Mouse (Mus musculus): ENCODE results near the gene Apoc4.
"Not testable (repeated sequence)": the region's sequence is repeated elsewhere in the genome, so short reads cannot be mapped to it uniquely, and the experiment has no call there.

Apoc4 gene

DNA sequence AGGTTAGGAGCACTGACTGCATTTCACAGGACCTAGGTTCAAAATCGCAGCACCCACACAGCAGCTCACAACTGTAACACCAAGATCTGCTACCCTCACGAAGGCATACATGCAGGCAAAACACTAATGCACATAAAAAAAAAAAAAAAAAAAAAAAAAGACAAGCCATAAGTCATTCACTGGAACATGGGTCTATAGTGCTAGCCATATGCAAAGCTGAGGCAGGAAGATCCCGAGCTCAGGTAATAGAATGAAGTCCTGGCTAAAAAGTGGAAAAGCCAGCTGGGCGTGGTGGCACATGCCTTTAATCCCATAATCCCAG lies 18.5 kb upstream of the Apoc4 start:
- no peak for DNase-seq (ENCODE audit: low read depth, low spot score)

DNA sequence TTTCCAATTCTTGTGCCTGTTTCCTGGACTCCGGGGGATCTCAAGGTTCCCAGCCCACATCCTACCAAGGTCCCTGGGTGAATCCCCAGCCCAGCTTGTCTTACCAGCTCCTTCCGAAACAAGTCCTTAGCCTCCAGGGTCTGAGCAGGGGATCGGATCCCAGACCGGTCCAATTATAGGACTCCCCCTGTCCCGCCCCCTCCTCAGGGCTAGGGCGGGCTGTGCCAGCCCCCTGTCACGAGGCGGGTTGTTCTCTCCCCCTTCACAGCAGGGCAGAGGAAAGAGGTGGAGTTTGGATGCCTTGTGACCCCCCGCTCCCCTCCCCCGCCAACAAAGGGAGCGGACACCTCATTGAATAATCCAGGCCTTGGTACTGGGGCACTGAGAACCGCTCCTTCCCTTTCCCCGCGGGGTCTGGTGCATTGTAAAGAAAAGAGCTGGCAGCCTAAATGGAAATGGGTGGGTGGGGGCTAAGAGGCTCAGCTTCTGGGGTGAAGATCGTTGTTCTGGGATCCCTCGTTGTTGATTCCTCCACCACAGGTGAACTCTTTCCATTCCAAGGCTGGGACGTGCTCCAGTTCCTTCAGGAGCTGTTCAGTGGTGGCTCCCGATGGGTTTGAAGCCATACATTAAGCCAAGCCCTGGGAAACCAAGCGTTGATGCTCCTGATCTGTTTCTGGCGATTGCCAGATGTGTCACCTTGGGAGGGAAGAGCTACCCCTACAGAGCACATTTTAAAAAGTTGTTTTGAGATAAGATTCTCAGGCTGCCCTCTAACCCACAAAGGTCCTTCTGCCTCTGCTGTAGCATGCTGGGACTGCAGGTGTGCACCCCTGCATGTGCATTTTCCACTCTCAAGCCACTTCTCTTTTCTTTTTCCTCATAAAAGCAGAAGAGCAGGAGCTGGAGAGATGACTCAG lies 17.9 kb upstream of the Apoc4 start, which contains the start of gene Apoe:
Apoe (minus strand) TSS at position 282 of the 920 bp plus-strand sequence.
- no peak for DNase-seq (ENCODE audit: low read depth, low spot score)

DNA sequence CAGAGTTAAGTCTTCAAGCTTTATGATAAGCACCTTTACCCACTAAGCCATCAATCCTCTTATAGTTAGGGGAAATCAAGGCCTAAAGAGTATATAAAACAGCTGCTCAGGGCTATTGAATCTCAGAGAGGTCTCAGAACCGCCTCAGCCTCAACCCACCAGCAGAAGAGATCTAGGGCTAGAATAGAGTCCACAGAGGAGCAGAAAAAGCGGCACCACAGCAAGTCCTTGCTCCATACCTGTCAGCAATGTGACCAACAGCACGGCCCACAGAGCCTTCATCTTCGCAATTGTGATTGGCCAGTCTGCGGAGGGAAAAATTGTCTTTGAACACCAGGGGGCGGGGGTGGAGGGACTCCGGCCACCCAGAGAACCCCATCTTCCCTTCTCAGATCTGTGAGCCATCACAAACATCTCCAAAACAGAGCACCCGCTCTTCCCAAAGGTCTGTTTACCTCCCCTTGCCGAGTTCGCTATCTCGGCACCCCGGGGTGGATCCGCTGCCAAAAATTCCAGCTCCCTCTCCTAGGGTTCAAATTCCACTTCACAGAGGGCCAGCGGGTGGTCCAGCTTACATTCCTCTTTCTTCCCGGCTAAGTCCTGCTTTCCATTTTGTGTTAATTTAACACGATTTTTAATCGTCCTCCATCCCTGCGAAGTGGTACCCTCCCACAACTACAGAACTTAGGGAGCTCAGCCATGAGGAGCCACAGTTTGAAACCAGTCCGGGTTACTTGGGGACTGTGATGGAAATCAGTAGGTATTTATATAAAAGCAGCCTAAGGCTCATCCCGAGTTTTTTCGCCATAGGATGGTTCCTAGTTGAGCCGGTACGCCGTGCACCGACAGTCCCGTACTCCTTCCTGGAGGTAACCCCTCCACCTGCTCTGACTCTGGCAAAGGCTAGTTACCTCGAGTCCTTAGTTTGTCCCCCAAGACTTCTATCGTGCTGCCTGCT lies 16.9 kb upstream of the Apoc4 start:
- DNase-seq (ENCODE audit: low read depth, low spot score): no peak

DNA sequence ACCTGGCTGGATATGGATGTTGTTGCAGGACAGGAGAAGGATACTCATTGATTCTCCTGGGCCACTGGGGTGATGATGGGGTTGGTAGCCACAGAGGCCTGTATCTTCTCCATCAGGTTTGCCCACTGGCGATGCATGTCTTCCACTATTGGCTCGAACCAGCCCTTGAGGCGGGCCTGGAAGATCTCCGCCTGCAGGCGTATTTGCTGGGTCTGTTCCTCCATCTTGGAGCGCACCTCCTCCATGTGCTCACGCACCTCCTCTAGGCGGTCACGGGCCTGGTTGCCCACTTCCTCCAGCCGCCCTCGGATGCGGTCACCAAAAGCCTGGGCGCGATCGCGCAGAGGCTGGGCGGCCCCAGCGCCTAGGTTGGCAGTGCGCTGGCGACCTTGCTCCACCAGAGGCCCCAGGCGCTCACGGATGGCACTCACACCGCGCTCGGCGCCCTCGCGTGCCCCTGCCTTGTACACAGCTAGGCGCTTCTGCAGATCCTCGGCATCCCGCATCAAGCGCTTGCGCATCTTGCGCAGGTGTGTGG lies 15.1 kb upstream of the Apoc4 start:
- no peak for DNase-seq (ENCODE audit: low read depth, low spot score)

DNA sequence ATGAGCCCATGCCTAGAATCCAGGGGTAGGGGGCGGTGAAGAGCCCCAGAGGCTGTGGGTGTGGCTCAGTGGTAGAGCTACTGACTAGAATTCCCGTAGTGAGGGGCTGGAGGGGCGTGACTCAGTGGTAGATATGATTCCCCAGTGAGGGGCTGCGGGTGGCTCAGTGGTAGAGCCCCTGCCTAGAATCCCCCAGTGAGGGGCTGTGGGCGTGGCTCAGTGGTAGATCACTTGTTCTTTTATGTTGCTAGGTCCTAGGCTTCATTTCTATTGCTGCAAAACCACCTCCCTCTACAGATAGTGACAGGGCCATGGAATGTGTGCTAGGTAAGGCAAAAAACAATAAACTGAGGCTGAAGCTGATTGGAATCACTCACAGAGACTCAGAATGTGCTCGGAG lies 14.6 kb upstream of the Apoc4 start:
- DNase-seq (ENCODE audit: low read depth, low spot score): no peak

DNA sequence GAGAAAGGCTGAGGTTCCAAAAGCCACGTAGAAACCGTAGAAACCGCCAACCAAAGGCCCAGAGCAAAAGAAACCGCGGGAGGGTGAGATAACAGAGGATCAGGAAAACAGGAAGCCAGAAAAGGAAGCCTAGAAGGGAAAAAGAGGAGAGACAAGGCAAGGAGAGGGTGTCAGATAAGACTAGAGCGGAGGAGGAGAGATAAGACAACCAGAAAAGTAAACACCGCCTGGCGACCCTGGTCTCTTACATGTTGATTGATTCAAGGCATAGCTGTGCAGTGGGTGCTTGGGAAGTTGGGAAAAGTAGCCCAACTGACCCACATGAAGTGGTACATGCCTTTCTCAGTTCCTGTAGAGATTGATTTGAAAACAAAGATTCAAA lies 13.9 kb upstream of the Apoc4 start:
- no peak for DNase-seq (ENCODE audit: low read depth, low spot score)

DNA sequence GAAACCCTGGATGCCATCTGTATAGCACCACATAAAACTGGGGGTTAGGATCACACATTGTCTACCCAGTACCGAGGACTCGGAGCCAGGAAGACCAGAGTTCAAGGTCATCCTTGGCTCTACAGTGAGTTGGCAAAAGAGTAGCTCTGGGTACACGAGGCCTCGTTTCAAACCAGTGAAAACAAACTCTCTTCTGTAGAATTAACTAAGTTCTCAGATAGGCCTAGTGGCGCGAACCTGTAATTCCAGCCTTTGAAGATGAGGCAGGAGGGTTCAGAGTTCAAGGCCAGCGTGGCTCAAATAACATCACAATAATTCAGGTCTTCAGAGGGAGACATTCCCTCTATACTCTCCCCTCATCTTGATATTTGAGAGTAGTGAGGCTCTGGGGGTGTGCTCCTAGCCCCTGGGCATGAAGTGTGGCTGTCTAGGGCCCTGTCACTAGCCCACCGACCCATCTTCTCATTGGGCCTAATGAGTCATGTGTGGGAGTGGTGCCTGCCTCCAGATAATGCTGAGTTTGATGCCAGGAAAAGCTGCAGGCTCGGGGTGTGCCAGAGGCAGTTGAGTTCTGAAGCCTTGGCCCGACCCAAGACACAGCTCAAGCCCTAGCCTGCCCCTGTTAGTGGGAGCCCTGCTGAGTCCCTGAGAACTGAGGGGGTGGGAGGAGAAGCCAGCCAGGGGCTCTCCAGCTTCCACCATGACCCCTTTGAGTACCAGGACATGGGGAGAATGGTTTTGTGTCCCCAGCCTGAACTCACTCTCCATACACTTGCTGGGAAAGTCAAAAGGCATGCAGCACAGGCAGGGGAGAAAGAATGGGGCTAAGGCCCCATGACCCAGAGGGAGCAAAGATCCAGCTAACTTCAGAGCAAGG lies 13.3 kb upstream of the Apoc4 start:
- no peak for DNase-seq (ENCODE audit: low read depth, low spot score)

DNA sequence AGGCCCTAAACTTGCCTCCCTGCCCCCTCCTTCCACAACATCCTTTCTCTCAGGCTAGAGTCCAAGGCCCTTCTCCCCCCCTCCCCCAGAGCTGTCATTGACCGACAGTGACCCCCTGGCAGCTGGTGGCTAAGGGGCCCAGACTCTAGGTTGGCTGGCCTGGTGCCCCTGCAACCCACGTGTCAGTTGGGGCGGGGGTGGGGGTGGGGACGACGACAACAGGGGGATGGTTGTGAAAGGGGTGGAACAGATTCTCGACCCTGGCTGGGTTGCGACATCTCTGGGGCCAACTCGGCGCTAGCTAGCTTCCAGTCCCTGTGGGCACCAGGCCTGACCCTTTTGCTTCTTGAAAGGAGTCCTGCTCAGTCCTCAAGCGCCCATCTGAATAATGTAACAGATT lies 12.1 kb upstream of the Apoc4 start:
- DNase-seq (ENCODE audit: low read depth, low spot score): peak; percentile 72

DNA sequence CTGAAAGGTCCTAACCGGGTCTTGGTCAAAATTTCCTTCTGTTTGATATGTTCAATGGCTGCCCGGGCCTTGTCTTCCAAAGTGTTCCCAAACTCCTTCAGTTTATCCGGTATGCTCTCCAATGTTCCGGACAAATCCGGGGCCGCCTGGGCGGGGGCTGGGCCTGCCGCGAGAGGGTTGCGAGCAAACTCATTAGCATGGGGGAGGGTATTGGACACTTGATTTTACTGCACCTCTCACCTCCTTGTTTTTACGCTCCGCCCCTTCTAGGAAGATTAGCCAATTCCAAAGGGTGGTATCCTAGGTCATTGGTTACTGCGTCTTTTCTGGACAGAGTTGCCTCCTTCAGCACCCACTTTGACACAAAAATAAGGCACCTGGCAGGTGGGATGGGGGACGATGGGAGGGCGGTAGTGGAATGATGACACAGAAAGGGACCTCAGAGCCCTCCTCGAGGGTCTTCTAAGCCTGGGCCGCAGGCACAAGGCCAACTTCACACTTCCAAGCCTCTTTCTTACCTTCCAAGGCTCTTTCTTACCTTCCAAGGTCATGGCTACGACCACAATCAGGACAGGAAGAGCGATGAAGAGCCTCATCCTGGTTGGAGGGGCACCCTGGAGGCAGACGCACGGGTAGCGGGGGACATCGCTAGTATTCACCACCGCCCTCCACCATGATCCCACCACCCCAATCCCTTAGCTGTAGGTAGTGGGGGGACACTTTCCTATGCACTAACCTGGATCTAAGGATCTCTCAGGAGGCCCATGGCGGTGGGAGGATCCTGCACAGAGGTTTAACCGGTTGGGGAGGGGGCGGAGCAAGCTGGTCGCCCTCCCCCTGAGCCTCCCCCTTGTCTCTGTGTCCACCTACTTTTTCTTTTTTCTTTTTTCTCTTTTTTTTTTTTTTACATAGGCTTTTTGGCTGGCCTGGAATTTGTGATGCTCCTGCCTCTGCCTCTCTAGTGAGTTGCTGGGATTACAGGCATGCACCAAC lies 10.9 kb upstream of the Apoc4 start, which contains the start of gene Apoc1:
Apoc1 (minus strand) TSS at position 788 of the 993 bp plus-strand sequence.
- DNase-seq (ENCODE audit: low read depth, low spot score): no peak

DNA sequence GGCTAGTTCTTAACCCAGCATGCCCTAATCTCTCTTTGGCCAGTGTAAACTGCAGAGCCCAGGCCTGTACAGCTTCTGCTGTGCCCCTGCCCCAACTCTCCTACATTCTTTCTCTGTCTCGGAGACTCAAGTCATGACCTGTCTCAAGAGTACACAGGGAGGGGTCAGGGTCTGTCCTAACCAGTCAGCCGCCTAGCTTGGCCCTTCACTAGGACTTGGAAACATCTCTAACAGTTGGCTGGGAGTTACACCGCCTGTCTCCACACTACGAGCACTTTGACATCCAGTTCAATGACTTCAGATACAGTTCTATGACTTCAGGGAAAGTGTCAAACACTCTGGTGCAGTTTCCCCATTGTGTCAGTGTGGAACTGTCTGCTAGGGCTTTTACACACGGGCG lies 10.2 kb upstream of the Apoc4 start:
- no peak for DNase-seq (ENCODE audit: low read depth, low spot score)

DNA sequence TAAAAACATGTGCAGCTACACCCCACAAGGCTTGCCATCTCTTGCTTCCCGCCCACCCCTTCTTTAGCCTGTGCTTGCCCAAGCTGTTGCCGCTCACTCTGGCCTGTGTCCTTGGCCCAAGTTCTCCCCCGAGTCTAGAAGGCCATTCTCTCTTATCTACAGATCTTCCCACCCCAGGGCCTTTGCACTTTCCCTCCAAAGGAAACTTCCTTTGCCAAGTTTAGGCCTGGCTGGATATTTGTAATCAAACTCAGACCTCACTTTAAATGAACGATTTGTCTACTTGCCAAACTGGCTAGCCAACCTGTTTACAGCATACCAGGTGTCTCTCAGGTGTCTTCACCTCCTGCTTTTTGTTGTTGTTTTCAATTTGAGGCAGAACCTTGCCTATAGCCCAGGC lies 9.6 kb upstream of the Apoc4 start:
- no peak for DNase-seq (ENCODE audit: low read depth, low spot score)

DNA sequence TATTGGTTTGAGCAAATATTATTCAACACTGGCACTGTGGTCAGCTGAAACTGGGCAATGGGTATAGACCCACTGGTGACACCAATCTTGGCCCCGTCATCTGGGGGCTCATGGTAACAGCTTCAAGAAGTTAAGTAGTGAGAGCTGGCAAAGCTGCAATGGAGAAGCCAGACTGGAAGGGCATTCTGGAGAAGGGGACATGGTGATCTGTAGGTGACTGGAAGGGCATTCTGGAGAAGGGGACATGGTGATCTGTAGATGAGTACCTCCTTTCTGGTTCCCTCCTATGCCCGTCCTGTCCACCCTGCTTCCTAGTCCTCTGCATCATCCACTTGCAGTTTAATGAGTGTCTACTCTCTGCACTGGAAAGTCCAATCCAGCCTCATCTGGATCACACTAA lies 7.3 kb upstream of the Apoc4 start:
- DNase-seq (ENCODE audit: low read depth, low spot score): no peak

DNA sequence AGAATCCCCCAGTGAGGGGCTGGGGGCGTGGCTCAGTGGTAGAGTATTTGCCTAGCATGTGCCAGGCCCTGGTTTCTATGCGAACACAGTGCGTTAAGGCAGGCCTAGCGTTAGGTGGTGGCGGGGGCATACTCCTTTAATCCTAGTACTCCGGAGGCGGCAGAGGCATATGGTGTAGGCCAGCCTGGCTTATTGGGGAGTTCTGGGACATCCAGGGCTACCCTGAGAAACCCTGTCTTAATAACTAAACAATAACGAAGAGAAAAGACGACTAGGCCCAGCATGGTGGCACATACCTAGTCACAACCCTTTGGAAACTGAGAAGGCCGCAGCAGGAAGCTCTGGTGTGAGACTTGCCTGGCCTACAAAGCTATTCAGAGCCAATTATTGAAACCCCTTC lies 6.8 kb upstream of the Apoc4 start:
- no peak for DNase-seq (ENCODE audit: low read depth, low spot score)

DNA sequence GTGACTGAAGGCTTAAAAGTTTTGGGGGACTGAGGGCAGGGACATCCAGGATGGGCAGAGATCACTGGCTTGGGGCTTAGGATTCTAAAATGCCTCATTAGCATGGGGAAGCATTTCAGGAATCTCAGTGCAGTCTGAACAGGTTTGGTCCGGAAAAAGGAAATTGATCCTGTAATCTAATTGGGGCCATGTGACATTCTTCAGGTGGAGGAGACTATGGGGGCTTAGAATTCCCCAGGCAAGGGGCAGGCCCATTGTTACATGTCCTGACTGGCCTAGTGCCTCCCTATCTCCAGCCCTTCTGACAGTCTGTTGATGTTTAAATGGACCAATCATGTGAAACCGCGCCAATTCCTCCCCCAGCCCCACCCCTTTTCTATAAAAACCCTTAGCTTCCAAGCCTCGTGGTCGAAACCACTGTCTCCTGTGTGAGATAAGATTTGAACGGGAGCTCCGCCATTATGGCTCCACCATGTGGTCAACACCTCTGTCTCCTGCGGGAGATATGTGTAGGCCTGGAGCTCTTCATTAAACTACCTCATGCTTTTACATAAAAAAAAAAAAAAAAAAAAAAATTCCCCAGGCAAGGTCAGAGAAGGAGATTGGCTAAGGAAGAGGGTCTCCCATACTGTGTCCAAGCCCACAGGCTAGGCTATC lies 5.8 kb upstream of the Apoc4 start:
- not testable (repeated sequence) for DNase-seq (ENCODE audit: low read depth, low spot score)

DNA sequence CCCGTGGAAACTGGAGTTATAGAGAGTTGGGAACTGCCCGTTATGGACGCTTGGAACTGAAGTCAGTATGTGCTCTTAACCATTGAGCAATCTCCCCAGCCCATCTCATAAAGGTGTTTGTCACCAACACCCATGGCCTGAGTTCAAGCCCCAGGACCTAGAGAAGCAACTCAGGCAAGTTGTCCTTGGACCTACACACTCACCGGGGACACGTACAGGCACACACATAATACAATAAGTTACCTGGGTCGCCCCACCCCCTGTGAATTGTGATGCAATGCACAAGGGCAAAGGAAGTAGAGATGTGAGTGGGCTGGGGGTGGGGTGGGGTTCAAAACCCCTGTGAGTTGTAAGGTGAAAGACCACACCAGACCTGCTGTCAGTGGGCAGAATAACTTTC lies 5.2 kb upstream of the Apoc4 start:
- no peak for DNase-seq (ENCODE audit: low read depth, low spot score)

DNA sequence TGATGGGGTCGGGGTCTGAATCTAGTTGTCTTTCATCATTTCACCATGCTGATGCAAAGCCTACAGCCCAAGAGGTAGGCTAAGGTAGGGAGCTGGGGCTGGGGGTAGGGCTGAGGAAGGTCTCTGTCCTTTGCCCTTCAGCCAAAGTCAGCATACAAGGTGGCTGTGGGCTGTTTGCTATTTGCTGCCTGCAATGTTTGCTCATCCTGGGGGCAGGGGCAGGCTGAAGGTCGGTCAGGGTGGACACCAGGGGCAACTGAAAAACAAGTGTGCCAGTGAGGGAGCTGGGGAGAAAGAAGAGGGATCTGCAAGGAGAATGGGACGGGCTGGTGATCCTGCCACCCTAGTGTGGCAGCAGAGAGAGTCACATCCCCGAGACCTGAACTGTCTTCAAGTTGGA lies 4.1 kb upstream of the Apoc4 start:
- DNase-seq (ENCODE audit: low read depth, low spot score): no peak

DNA sequence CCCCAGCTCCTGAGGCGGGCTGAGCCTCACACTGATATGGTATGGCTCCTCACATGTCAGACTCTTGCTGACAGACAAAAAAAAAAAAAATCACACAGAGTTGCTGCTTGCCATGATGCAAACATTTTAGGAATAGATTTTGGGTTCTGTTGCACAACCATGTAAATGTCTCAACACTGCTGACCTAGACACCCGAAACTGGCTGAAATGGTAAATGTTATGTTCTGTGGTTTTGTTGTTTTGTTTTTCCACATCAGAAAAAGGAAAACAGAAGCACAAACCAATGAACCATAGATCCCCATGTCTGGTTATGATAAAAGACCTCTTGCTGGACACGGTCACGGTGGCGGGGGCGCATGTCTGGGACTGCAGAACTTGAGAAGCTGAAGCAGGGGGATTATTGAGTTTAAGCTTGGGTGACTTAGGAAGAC lies 2.5 kb upstream of the Apoc4 start:
- DNase-seq (ENCODE audit: low read depth, low spot score): no peak

DNA sequence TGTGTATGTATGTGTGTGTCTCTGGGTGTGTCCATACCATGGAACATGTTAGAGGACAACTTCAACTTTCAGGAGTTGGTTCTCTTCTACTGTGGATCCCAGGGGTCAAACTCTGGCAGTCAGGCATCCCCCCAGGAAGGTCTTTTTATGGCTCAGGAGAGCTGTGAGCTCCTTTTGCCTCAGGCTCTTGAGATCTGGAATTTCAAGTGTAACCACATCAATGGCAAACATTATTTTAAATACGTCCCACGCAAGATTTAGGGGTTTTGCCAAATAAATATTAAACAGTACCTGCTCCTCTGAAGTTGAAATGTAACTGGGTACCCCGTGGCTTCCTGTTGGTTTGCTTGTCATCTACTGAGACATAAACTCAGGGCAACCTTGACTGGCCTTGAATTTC lies 1.7 kb upstream of the Apoc4 start:
- no peak for DNase-seq (ENCODE audit: low read depth, low spot score)

DNA sequence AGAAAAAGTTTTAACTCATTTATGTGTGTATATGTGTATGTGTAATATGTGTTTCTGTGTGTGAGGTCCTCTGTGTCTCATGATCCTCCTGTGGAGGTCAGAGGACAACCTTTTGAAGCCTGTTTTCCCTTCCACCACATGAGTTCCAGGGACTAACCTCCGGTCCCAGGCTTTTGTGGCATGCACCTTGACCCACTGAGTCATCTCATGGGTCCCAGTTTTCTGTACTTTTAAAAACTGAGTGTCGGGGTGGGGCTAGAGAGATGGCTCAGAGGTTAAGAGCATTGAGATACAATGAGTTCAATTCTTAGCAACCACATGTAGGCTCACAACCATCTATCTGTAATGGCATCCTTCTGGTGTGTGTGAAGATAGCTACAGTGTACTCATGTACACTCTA lies 577 bp downstream of the Apoc4 start:
- DNase-seq (ENCODE audit: low read depth, low spot score): no peak

DNA sequence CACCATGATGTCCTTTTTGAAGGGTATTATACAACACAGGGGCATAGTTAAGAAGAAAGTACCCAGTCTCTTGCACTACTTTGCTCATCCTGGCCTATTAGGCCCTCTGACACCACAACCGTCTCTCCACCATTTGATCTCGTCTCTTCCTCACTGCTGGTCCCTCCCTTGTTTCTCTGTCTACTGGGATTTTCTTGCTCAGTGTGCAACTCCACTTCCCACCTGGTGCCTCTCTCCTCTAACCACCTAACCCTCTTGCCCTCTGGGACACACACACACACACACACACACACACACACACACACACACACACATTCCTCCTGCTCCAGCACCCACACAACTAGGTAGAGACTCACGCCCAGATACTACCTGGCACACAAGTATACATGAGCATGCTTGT lies 2.4 kb downstream of the Apoc4 start:
- DNase-seq (ENCODE audit: low read depth, low spot score): no peak

Measured in retina, postnatal 7 days (tissue).